Mouse (Mus musculus) midbrain, embryonic 16.5 days (tissue): ENCODE measurements around the gene Edc4. TPM values are rescaled to one million over a fixed set of nuclear protein-coding genes. Genes with fewer than 3 reads are reported as not detected.
A peak's percentile ranks its signal among the peaks of the same experiment; 100 is the strongest.

Experiments
- ATAC-seq: fragments of 200-750 bp; cut with Nextera tagmentation; 2 replicates; pipeline ENCODE4 v1.8.0; 2017; ENCODE audit warnings: moderate TSS enrichment
- H3K27ac ChIP-seq: fragments of 300-500 bp; sonication (generic); 2 replicates; pipeline ENCODE4 v1.5.1; 2014; ENCODE audit warnings: mild to moderate bottlenecking, low read length, mixed read lengths
- H3K27me3 ChIP-seq: fragments of 300-500 bp; sonication (generic); 2 replicates; pipeline ENCODE4 v1.6.1; 2014; ENCODE audit warnings: low read depth, low read length, mixed read lengths; ENCODE audit not compliant: control insufficient read depth, insufficient read depth
- H3K36me3 ChIP-seq: fragments of 300-500 bp; sonication (generic); 2 replicates; pipeline ENCODE4 v1.6.1; 2014; ENCODE audit warnings: mild to moderate bottlenecking, low read length, moderate library complexity, mixed read lengths; ENCODE audit not compliant: control insufficient read depth, insufficient read depth
- H3K4me1 ChIP-seq: fragments of 300-500 bp; sonication (generic); 2 replicates; pipeline ENCODE4 v1.6.1; 2014; ENCODE audit warnings: mild to moderate bottlenecking, low read length, mixed read lengths; ENCODE audit not compliant: control insufficient read depth, insufficient read depth
- H3K4me2 ChIP-seq: fragments of 300-500 bp; sonication (generic); 2 replicates; pipeline ENCODE4 v1.6.1; 2014; ENCODE audit warnings: mild to moderate bottlenecking, low read length, mixed read lengths
- H3K4me3 ChIP-seq: fragments of 300-500 bp; sonication (generic); 2 replicates; pipeline ENCODE4 v1.5.1; 2014; ENCODE audit warnings: low read depth, mild to moderate bottlenecking, low read length, moderate library complexity, mixed read lengths
- H3K9ac ChIP-seq: fragments of 300-500 bp; sonication (generic); 2 replicates; pipeline ENCODE4 v1.6.1; 2014; ENCODE audit warnings: low read depth, low read length, mixed read lengths
- H3K9me3 ChIP-seq: fragments of 300-500 bp; sonication (generic); replicated peaks from 2 replicates; pipeline ENCODE4 v1.6.1; 2014; ENCODE audit warnings: mild to moderate bottlenecking, low read length, mixed read lengths; ENCODE audit not compliant: control insufficient read depth, poor library complexity, severe bottlenecking
- WGBS: fragments of 180-500 bp; shearing (Covaris S2); extraction: QIAGEN DNeasy Blood & Tissue Kit; methylation state at CpG from one replicate; pipeline ENCODE4 v1.1.7; 2014; 5-methylcytosine and 5-hydroxymethylcytosine counted together
- polyA plus RNA-seq: library from polyadenylated mRNA; unstranded; fragments of >200 nt; fragmentation: Nextera tagmentation; extraction: Ambion mirVana; gene quantifications from 2 replicates; pipeline ENCODE4 v1.2.1, GENCODE M21; 2015

Edc4 gene
- polyA plus RNA-seq, 1 experiment from 2014 or later = 56.9 TPM

DNA sequence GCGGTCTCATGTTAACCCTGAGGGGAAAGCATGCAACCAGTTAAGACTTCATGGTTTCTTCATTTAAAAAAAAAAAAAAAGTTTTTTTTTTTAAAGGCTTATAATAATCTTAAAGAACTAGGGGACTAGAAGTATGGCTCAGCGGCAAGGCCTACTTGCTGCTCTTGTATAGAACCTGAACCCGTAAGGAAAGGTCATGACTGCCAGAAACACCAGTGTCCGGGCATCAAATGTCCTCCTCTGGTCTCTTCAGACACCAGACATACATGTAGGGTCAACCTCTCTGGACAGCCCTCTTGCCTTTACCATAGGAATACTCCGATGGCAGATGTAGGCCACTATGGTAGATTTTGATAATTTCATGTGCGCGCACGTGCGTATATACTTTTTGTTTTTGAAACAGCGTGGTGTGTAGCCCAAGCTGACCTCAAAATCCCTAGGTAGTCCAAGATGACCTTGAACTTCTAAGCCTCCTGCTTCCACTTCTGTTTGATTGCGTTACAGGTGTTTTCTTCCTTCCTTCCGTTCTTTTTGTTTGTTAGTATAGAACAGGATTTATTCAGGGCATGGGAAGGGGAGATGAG, 28.4 kb upstream of the Edc4 start:
- Histone ChIP-seq H3K27ac (no peak overlapping the region; the same call in 1 of the 2 replicates), H3K27me3 (no peaks in the 10 kb centered on the region), H3K4me3 (peak overlapping the region; percentile 77; the same call in 1 of the 2 replicates), H3K36me3 (peaks cover 7% of the 10 kb centered on the region), H3K9ac (no peak overlapping the region), H3K9me3 (no peaks in the 10 kb centered on the region), H3K4me2 (0 out of 2 replicates have a peak overlapping the region, but pooled peaks have one; percentile 83), H3K4me1 (peaks cover 26% of the 10 kb centered on the region)
- WGBS = 83% methylated on average over 12 of the region's 12 CpGs
- ATAC-seq = no peak

DNA sequence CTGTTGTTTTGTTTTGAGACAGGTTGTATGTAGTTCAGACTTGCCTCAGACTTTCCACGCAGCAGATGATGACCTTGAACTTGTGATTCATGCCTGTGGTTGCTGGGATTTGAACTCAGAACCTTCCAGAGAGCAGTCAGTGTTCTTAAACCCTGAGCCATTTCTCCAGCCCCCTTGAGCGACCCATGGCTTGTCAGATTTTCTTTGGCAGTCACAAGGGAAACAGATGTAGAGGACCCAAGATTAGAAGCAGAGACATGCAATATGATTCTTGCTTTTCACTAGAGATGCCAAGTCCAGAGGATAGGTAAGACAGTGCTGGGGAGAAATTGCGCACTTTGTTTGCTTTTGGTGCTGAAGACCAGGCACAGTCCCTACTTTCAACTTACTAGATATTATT, 27.5 kb upstream of the Edc4 start, which contains the start of gene Cenpt:
Gene Cenpt, minus strand, starts transcription at position 101 of the 400 bp plus-strand sequence.
- Histone ChIP-seq H3K27me3 (no peaks in the 10 kb centered on the region), H3K27ac (no peak within 1 kb of the TSS), H3K36me3 (peaks cover 4% of the 10 kb centered on the region; the same call in 1 of the 2 replicates), H3K4me1 (peaks cover 35% of the 10 kb centered on the region), H3K9me3 (no peaks in the 10 kb centered on the region), H3K9ac (no peak within 1 kb of the TSS), H3K4me3 (peak within 1 kb of the TSS; percentile 77; the same call in 1 of the 2 replicates), H3K4me2 (0 out of 2 replicates have a peak within 1 kb of the TSS, but pooled peaks have one; percentile 83)
- ATAC-seq = no peak
- WGBS = 87% methylated on average over 3 of the region's 3 CpGs

DNA sequence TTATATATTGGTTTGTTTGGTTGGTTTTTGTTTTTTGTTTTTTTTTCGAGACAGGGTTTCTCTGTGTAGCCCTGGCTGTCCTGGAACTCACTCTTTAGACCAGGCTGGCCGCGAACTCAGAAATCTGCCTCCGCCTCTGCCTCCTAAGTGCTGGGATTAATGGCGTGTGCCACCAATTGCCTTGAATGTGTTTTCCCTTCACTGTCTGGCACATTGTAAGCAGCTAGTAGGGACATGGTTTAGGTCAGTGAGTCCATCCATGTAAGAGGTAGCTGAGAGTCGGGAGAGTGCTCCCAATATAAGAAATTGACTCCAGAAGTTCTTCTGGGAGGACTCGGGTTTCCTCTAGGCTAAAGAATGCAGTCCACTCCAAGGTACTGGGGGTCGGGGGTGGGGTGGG, 26.4 kb upstream of the Edc4 start:
- no peaks in the 10 kb centered on the region for H3K27me3 ChIP-seq
- 25% methylated on average over 8 of the region's 8 CpGs for WGBS
- H3K4me3 ChIP-seq = peak overlapping the region; percentile 66
- no peaks in the 10 kb centered on the region for H3K36me3 ChIP-seq
- peak overlapping the region; percentile 39; the same call in 1 of the 2 replicates for H3K27ac ChIP-seq
- no peak overlapping the region for H3K9ac ChIP-seq
- ATAC-seq = peak; percentile 18
- no peaks in the 10 kb centered on the region for H3K9me3 ChIP-seq
- peaks cover 35% of the 10 kb centered on the region for H3K4me1 ChIP-seq
- H3K4me2 ChIP-seq = peak overlapping the region; percentile 37

DNA sequence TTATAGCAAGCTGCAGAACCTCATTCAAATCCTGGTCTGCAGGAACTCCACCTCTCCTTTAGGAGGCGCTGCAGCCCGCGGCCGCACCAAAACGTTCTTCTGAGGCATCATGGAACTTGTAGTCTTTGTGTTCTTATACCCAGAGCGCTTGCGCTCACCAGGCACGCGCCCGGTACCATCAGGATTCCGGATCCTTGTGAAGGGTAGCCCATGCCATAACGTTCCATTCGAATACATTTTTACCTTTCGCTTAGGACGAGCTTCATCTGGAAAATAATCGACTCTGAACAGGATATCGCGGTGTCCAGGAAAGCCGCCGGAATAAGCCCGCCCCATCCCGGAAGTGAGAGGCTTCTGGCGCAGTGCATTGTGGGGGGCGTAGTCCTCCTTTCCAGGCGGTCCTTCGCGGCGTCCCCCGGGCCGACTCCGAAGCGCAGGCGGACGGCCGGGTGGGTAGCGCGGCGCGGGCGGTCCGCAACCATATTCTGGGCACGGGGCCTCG, 25.9 kb upstream of the Edc4 start, which contains the start of gene Thap11:
Gene Thap11, plus strand, starts transcription at position 418 of the 502 bp plus-strand sequence.
- H3K4me1 ChIP-seq = peaks cover 39% of the 10 kb centered on the region

GRCm38 (mm10) chr8:105855248-105856167, 25.2 kb upstream of the Edc4 start:
- under 1% methylated on average over 66 of the region's 71 CpGs for WGBS
- Histone ChIP-seq H3K27me3 (no peaks in the 10 kb centered on the region), H3K4me2 (peak overlapping the region; percentile 99), H3K4me1 (peaks cover 39% of the 10 kb centered on the region), H3K9ac (peak overlapping the region; percentile 84), H3K36me3 (no peaks in the 10 kb centered on the region), H3K9me3 (no peaks in the 10 kb centered on the region), H3K4me3 (peak overlapping the region; percentile 66), H3K27ac (peak overlapping the region; percentile 84)
- ATAC-seq = peak; percentile 25

More for the DNA sequence above, 25.9 kb upstream of the Edc4 start, which contains the start of gene Thap11:
- H3K9ac ChIP-seq = peak within 1 kb of the TSS; percentile 84
- peak within 1 kb of the TSS; percentile 66 for H3K4me3 ChIP-seq
- no peaks in the 10 kb centered on the region for H3K9me3 ChIP-seq
- H3K4me2 ChIP-seq = peak within 1 kb of the TSS; percentile 99
- H3K27me3 ChIP-seq = no peaks in the 10 kb centered on the region
- no peaks in the 10 kb centered on the region for H3K36me3 ChIP-seq
- peak; percentile 91 for ATAC-seq
- H3K27ac ChIP-seq = peak within 1 kb of the TSS; percentile 84
- under 1% methylated on average over 43 of the region's 43 CpGs for WGBS

GRCm38 (mm10) chr8:105856168-105856835, 24.4 kb upstream of the Edc4 start:
- H3K4me2 ChIP-seq = peak overlapping the region; percentile 99
- H3K36me3 ChIP-seq = no peaks in the 10 kb centered on the region
- H3K27ac ChIP-seq = peak overlapping the region; percentile 84
- peak overlapping the region; percentile 66 for H3K4me3 ChIP-seq
- H3K4me1 ChIP-seq = peaks cover 37% of the 10 kb centered on the region
- no peaks in the 10 kb centered on the region for H3K27me3 ChIP-seq
- H3K9ac ChIP-seq = peak overlapping the region; percentile 84
- H3K9me3 ChIP-seq = no peaks in the 10 kb centered on the region
- ATAC-seq = no peak
- 21% methylated on average over 15 of the region's 15 CpGs for WGBS

- ATAC-seq = no peak
- H3K9ac ChIP-seq = no peak overlapping the region
- no peaks in the 10 kb centered on the region for H3K27me3 ChIP-seq
- H3K4me2 ChIP-seq = no peak overlapping the region
- peaks cover 51% of the 10 kb centered on the region for H3K4me1 ChIP-seq
- no peak overlapping the region for H3K27ac ChIP-seq
- H3K4me3 ChIP-seq = no peak overlapping the region
- H3K36me3 ChIP-seq = no peaks in the 10 kb centered on the region
- no peaks in the 10 kb centered on the region for H3K9me3 ChIP-seq
- 85% methylated on average over 5 of the region's 5 CpGs for WGBS
Measured at GRCm38 (mm10) chr8:105858495-105858894, 22.2 kb upstream of the Edc4 start.

GRCm38 (mm10) chr8:105859314-105859713, 21.4 kb upstream of the Edc4 start:
- H3K36me3 ChIP-seq = no peaks in the 10 kb centered on the region
- H3K4me1 ChIP-seq = peaks cover 58% of the 10 kb centered on the region
- H3K4me2 ChIP-seq = no peak overlapping the region; the same call in 1 of the 2 replicates
- H3K27me3 ChIP-seq = no peaks in the 10 kb centered on the region
- 75% methylated on average over 5 of the region's 5 CpGs for WGBS
- no peak for ATAC-seq
- H3K9me3 ChIP-seq = no peaks in the 10 kb centered on the region
- H3K9ac ChIP-seq = no peak overlapping the region
- H3K4me3 ChIP-seq = no peak overlapping the region
- H3K27ac ChIP-seq = no peak overlapping the region; the same call in 1 of the 2 replicates
